Mouse (Mus musculus) 3134 (cell line): ENCODE results near the gene Btd.
A peak's percentile ranks its signal among the peaks of the same experiment; 100 is the strongest.

Source experiments
- DNase-seq: peaks from one replicate; pipeline ENCODE4 v3.0.0-alpha.2; 2011; ENCODE audit warnings: low spot score; ENCODE audit not compliant: insufficient read length; ENCODE audit errors: extremely low read depth

The Btd gene

DNA sequence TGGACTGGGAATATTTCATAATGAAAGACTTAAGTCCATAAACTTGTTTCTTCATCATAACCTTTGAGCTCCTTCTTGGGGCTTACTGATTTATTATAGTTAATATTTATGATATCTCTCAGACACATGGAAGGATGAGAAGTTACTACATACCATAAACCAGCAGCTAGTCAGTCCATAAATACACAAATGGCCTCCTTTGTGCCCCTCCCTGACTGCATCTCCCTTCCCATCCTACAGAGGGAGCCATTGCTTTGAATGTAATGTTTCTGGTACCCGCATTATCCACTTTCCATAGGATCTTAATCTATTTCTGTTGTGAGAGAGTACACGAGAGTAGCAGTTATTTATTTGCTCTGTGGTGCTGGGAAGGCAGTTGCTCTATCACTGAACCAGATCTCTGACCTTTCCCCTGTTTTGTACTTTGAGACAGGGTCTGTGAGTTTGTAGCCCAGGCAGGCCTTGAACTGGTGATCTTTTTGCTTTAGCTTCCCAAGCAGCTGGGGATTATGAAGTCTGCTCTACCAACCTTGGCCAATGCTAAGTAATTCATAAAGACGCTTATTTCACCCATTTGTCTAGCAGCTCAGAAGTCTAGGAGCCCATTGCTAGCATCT is 4.2 kb downstream of the Btd start:
- DNase-seq, result no peak

DNA sequence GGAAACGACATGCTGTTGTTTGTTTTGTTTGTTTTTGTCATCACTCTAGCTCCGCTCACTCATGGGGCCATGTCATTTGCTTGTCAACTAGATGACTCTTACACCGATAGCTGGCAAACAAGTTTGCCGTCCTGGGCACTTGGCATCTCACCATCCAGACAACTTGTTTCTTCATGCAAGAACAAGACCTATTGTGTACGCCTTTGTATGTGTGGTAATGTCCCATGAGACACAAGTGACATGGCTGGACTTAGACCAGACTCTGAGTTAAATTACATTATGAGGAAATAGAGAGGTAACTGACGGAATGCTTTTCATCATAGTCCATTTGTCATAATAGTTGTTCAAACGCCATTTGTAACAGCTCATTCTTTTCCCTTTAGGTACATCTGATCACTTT is 5.1 kb downstream of the Btd start:
- DNase-seq, result no peak

- no peak for DNase-seq
Measured at GRCm38 (mm10) chr14:31647991-31648390, 7.2 kb downstream of the Btd start.

DNA sequence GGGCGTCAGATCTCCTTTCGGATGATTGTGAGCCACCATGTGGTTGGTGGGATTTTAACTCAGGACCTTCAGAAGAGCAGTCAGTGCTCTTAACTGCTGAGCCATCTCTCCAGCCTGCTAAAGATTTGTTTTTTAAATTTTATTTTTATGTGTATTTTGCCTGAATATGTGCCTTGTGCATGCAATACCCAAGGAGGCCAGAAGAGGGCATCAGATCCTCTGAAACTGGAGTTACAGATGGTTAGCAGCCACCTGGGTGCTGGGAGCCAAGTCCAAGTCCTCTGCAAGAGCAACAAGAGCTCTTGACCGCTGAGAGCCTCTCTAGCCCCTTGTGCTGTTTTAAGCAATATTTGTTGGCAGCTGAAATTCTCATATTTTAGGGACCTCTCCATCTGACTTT is 9.5 kb downstream of the Btd start:
- no peak for DNase-seq

DNA sequence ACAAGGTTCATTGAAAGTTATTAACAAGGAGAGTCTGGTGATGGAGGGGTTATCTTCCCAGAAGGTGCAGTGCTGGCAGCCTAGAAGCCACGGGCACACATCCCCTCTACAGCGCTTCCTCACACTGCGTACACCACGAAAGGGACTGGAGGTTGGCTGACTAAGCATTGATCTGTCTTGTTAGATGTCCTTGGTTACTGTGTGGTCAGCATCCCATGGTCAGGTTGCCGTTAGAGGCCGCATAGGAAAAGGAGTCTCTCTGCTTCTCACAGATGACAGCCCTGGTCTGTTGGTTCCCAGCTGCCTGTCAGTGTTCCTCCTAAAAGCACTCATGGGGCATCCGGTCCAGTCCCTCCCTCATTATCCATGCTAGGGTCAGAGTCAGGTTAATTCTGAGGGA is 10.4 kb downstream of the Btd start:
- DNase-seq, result no peak

DNA sequence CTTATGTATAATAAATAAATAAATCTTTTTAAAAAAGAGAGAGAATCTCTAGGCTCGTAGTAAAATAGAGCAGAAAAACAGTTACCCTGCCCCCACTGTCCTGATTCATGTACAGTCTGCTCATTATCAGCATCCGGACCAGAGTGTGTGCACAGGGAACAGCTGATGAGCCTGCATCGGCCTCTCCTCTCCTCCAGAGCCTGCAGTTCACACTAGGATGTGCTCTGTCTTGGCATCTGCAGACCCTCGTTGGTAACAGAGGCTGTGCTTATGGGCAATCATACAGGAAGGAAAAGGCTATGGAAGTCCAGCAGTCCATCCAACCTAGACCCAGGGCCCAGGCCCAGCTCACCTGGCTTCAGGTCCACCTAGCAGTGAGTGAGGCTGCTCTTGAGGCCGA is 11.3 kb downstream of the Btd start:
- no peak for DNase-seq

DNA sequence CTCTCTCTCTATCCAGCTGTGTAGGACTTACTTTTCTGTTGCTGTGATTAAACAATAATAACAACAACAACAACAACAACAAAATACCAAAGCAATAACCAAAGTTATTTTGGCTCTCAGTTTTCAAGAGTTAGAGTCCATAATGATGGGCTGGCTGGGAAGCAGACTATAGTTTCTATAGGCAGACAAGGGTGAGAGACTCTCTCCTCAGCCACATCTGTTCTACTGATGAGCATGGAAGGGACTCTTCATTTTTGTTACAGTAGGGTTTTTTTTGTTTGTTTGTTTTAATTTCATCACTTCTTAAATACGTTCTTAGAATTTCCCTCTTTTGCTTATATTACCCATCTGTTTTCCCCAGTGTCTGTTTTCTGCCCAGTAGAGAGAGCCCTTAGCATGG is 11.8 kb downstream of the Btd start:
- no peak for DNase-seq

DNA sequence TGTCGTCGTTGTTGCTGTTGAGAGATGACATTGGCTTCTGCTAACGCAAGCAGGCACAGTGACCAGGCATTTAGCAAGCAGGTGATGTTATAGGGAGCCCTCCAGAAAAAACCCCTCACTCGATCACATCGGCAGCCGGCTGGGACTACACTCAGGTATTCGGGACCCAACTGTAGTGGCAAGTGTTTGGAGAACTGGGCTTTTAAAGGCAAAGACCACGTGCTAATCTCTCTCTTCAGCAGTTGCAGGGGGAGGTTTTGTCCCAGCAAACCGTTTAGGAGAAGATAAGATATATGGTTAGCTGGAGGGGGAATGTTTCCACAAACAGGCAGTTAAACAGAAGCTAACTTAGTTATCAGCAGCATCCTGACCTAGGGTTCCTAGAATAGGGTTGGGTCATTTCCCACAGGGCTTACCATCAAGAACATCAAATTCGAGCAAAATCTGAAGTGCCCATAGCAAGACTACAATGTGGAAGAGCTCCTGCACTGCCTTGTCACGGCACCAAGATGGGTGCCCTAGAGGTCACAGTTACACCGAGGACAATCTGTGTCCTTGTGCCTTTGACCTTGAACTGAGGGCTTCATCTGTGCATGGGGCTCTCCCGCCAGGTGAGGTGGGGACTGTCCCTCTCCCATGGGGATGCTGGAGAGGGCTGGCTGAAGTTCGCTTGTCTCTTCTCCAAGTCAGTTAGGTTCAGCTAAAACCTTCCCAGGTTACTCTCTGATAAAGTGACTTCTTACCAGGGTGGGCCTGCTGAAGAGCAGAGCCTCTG is 12.5 kb downstream of the Btd start:
- DNase-seq, result no peak

DNA sequence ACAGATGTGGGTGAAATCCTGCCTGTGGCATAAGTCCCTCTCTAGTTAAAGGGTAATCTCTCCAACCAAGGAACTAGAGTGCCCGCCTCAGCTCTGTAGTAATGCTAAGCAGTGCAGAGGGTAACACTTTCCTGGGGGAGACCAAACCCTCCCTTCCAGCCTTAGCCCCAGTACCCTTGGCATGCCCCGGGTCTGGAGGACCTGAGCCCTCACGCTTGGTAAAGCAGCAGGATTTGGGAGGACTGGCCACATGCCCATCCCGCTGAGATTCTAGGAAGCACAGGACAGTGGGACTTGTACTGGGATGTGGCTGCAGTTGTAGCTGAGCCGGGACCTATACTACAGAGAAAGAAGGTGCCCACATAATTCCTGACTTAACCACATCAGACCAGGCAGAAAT is 14.0 kb downstream of the Btd start:
- no peak for DNase-seq

- DNase-seq, result no peak
Measured at GRCm38 (mm10) chr14:31655406-31655805, 14.6 kb downstream of the Btd start.

DNA sequence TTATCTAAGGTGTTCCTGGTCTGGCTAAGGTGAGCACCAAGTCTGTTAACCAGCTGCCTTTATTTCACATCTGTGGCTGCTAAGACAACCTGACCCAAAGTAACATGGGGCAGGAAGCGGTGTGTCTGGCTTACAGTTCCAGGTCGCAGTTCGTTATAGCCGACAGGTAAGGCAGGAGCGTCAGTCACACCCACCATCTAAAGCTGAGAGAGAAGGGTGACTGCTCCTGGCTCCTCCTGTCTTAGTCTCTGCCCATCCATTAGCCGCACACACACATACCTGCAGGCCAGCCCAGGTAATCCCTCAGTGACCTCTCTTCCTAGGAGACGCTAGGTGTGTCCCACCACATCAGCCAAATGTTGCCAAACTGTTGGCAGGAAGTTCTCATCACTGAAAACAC is 15.6 kb downstream of the Btd start:
- no peak for DNase-seq

- DNase-seq, result no peak
Measured at GRCm38 (mm10) chr14:31656857-31657645, 16.2 kb downstream of the Btd start.

DNA sequence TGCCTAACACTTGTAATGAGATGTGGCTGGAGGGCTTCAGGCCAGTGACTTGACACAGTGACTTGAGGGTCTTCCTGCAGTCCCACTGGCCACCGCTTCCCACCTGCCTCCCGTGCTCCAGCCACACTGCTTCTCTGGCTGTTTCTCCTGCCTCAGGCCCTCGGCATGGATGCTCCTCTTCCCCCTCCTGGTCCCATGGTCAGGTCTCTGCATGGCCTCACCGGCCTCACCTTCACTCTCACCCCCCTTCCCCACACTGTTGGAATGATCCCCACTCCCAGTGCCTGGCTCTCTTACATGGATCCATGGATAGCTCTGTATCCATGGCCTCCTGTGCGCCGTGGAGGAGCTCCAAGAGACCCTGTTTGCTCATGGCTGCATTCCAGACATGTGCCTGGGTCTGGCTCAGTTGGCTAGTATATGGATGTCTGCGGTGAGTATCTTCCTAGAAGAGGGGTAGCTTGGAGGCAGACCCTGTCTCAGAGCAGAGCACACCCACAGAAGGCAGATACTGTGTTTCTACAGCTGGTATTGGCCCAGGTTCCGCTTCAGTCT is 17.4 kb downstream of the Btd start:
- DNase-seq, result no peak

DNA sequence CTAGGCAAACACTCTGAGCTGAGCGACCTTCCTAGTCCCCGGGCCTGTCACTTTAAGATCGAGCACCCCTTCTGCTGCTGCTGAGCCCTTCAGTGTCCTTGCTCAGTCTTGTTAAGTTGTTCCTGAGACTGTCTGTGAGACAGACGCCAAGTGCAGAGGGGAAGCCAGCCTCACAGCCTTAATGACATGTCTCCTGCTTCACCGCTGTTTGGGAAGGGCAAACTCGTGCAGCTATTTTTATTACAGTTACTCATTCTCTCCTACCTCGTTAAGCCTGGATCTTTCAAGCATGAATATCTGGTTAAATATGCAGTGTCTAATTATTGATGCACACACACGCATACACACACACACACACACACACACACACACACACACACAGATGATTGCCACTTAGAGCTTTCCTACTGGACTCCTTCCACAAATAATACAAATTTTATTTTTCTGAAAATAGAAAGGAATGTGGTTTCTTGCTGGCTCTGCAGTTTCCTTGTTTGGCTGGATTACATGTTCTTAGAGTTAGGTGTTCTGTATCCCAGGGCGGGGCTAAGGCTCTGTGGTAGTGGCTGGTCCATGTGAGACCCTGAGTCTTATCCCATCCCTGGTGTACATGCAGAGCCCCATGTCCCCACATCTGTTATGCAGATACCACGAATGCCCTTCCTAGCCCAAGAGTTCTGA is 18.8 kb downstream of the Btd start:
- peak; percentile 55 for DNase-seq

- DNase-seq, result no peak
Measured at GRCm38 (mm10) chr14:31660312-31661093, 19.7 kb downstream of the Btd start.

DNA sequence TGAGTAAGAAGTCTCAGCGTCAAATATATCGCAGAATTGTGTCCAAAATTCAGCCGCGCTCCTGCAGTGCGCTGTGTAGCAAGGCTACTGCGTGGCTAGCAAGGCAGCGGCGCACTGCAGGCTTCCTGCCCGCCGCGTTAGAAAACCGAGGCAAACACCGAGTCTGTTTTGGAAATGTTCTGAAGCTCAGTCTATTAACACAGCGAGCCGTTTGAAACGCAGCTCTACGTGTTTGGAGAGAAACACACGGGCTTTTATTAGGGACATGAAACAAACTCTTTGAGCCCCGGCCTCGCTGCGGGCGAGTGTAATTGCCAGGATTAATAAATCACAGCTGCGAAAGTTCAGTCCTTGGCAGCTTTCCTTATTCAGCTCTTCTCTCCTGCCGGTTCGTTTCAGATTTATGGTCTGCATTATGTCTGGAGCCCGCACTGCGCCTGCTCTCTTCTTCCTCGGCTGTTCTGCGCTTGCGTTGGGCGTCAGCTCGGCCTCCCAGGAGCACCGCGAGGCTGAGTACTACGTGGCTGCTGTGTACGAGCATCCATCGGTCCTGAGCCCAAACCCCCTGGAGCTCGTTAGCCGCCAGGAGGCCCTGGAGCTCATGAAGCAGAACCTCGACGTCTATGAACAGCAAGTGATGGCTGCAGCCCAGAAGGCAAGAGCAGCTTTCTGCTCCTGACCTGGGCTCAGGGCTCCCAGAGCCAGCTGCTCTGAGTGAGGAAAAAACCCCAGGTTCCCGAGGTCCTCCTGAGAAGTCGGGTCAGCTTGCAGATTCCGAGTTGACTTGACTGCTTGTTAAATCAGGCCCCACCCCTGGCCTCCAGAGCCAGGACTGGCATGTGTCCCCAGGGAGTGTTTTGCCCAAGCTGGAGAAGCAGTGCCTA is 21.1 kb downstream of the Btd start:
- peak; percentile 91 for DNase-seq

DNA sequence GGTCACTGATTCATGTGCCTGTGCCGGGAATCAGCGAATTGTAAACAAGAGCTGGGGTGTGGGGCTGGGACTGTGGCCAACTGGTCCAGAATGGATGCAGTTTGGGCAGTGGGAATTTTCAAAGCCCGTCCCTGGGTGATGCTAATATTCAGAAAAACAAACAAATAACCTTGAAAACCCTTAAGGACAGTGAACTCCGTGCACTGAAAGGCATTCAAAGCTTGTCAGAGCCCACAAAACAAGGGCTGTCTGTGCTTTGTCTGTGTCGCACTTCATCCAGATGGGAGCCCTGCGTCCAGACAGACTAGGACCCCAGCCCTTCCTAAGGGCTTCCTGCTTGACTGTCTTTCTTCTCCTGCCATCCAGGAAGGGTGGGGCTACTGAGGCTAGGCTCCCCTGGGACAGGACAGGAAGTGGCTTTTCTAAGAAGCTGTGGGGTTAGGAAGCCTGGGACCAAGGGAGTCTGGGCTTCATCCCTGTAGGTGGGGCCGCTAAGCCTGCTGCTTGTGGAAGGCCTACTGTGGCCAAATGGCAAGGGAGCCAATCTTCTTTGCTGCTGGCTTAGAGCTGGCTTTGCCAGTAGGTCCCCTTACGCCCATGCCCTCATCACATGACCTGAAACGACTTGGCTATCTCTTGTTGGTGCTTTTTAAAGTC is 21.9 kb downstream of the Btd start:
- peak; percentile 84 for DNase-seq

DNA sequence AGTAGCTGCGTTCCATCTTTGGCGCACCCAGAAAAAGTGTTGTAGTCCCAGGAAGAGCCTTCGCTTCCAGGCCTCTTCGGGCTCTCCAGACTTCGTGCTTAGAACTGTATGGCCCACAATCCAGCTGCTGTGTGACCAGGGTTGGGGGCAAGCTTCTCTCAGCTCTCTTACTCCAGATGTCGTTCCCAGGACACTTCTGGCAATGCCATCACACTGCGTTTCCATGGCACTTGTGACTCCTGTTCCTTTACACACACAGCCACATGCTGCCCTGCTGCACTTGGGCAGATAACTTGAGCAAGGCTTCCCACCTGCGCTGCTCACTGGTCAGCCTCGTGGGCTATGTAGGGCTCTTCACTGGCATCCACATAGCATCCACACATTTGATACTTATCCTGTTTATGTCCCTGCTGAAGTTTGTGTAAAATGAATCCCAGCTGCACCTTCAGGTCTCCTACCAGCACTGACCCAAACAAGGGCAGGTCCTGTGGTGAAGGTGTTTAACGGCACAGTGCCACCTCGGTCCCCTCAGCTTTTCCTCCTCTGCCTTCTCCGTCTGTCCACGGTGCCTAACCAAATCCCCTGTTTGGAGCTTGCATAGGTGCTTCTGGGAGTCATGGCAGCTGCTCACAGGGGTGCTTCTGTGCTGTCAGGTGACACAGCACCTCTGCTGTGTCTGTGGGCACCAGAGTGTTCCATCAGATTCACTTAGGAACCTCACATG is 22.7 kb downstream of the Btd start:
- DNase-seq, result no peak
